Mouse (Mus musculus) c-Kit-negative CD71-positive TER-119-positive erythroid progenitor cells, embryonic 14.5 days (primary cell): ENCODE results near the gene Vsx1.

Experiments
- DNase-seq: peaks from one replicate; pipeline ENCODE4 v3.0.0-alpha.2; 2013; ENCODE audit warnings: low read depth, low spot score

Vsx1 gene

DNA sequence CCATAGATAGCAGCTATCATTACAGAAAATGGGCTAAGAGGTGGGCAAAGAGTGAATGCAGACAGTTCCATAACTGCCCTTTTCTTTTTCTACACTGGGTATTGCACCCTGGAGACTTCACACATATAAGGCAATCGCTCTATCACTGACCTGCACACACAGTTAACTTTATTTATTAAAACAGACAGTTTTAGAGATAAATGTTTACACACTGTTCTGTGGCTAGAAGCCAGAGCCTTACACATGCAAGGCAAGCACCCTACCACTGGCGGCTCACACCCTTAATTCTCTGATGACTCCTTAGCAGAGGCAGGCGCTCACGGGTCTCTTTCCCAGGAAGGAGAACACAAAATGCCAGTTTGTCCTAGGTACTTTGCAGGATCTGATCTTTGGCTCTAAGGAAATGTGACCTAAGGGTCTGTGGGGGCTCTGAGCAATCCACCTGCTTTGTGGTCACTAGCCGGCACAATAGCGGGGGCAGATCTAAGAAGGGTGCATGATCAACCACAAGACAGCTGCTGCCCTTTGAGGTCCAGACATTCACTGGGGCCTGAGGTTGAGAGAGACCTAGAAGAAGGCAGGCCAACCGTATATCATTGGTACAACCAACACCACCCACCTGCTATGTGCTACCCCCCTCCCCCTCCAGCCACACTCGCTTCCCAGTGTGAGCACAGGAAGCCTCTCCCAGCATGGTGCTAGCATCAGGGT is 42.6 kb downstream of the Vsx1 start:
- DNase-seq = no peak

DNA sequence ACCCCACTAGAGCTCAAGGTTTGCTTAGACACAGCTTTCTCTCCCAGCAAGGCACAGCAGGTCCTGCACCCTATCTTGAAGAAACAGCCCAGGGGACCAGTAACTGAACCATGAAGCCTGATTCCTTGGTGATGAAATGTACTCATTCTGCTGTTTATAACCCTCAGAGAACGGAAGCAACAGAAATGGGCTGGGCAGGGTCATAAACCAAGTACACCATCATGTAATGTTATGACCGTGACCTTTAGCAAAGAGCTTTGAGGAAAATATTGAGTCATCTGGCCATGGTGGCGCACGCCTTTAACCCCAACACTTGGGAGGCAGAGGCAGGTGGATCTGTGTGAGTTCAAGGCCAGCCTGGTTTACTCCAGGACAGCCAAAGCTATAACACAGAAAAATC is 43.9 kb downstream of the Vsx1 start:
- no peak for DNase-seq

DNA sequence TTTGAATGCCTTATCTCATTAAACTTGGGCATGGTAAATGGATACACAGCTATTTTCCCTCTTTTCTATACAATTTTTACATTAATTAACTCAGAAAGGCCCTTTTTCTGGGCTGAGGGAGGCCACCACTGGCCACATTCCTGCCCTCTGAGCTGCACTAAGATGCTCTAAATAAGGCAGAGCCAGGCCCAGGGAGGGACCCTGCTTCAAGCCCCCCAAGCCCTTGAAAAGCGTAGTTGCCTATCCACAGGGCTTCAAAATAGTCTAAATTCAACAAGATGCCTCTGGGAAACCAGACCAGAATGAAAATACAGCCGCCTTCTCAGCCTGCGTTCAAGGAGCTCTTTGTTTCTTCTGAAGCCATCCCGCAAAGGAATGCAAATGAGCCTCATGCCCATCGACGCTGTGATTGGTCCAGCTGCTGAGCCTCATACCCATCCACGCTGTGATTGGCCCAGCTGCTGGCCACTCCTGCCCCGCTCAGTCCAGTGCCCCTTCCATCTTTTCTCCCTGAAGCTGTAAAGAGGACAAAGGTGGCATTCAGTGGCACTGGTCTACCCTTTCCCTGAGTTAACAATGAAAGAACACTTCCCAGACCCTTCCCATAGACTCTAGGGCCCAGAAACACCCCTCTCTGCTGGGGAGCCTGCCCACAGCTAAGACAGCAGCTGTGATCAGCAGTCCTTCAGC is 45.3 kb downstream of the Vsx1 start:
- DNase-seq = no peak

DNA sequence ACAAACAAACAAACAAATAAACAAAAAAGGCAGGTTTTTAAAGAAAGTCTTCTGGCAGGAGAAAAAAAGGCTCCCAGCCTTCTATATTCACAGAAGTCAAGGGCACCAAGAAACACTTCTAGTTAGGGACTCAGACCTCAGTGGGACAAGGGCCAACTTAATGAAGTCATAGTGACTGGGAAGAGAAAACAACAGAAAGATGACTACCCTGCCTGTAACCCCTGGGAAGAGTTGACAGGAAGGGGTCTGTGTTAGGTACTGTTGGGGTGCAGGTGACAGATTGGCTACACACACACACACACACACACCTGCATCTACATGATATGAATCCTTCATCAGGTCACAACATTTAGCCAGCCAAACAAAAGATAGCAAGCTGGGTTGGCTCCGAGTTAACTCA is 46.0 kb downstream of the Vsx1 start:
- no peak for DNase-seq

DNA sequence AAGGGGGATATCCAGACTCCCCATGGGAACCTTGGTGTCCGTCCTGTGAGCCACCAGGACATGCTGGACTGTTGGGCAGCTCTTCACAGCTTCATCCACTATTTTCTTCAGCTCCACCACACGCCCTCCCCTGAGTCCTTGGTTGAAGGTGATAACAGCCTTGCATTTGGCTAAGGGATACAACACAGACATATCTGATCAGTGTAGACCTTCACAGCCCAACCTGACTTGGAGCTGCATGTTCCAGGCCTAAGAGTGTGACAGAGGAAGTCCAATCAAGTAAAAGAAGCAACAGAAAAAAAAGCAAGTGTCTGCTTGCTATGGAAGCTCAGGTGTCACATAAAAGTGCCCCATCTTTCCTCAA is 50.8 kb downstream of the Vsx1 start:
- no peak for DNase-seq

DNA sequence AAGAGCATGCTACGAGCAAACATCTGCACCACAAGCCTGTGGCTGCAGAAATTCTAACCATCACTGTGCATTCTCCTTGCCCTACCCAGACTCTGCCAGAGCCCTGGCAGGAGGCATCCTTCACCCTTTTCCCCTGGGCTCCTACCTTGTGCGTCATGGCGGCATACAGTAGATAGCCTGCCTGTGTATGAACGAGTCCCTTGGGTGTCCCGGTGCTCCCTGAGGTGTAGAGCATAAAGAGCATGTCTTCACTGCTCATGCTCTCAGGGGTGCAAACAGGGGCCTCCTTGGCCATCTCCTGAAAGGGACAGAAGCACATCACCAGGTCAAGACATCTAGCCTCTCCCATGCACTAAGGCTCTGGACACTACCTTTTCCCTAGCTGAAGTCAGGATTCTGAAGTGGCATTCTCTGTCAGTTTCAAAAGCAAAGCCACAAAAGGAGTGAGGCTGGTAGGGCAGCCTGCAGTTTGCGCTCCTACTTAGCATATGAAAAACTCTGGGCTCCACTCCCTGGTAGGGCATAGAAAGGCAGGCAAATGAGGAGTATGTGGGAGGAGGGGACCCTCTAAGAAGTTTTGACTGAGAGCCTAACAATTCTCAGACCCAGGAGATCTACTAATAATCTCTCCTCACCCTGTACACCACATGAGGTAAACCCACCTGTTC is 51.3 kb downstream of the Vsx1 start:
- no peak for DNase-seq

DNA sequence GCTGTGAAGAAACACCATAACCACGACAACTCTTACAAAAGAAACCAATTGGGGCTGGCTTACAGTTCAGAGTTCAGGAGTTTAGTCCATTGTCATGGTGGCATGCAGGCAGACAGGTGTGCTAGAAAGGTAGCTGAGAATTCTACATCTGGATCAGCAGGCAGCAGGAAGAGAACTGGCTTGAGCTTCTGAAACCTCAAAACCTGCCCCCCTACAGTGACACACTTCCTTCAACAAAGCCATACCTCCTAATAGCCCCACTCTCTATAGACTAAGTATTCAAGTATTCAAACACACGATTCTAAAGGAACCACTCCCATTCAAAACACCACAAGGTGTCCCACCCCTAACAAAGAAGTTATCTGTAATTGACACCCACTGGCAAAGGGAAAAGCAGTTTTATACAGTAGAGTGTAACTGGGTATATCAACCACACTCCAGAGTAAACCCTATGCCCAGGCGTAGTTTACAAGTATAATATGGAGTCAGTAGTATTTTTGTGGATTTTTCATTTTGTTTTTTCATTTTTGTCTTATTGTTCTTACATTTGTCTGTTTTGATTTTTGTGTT is 53.2 kb downstream of the Vsx1 start:
- no peak for DNase-seq
